Mouse (Mus musculus) lung, adult 2 months (tissue): ENCODE measurements around the gene Gm10553. TPM values are rescaled to one million over a fixed set of nuclear protein-coding genes. Genes with fewer than 3 reads are reported as not detected.
"Not testable (repeated sequence)": the region's sequence is repeated elsewhere in the genome, so short reads cannot be mapped to it uniquely, and the experiment has no call there.

Experiments
- DNase-seq: peaks from one replicate; pipeline ENCODE4 v3.0.0; 2022
- H3K4me1 ChIP-seq: fragments of 200-500 bp; 2 replicates; pipeline ENCODE4 v1.6.1; 2011; ENCODE audit warnings: low read length; ENCODE audit not compliant: control insufficient read depth, insufficient read depth
- H3K4me3 ChIP-seq: fragments of 200-500 bp; replicated peaks from 2 replicates; pipeline ENCODE3; 2011; ENCODE audit warnings: low read depth, mild to moderate bottlenecking, control low read depth, low read length; ENCODE audit errors: extremely low read depth
- WGBS: fragments of 180-500 bp; shearing (Covaris S2); methylation state at CpG from one replicate; pipeline ENCODE4 v1.1.7; 2018; 5-methylcytosine and 5-hydroxymethylcytosine counted together
- polyA plus RNA-seq: library from polyadenylated mRNA; depleted of rRNA; stranded (reverse); fragments of >200 nt; gene quantifications from 2 replicates; pipeline ENCODE4 v1.2.3, GENCODE M21; 2012; rRNA removed

Gm10553 gene
- polyA plus RNA-seq, 1 experiment: not detected

DNA sequence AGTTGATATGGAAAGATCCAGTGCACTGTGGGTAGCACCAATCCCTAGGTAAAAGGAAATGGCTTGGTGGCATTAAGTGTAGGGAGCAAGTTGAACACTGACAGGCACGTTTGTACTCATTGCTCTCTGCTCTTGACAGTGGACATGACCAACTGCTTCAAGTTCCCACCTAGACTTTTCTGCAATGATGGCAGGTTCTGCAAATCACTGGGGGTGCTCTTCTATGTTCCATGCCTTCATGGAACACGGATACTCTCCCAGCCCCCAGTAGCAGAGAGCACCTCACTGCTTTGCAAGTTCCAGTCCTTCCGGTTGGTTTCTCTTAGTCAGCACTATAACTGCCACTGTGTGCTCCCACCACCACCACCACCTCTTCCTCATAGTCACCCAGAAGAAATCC, 14.1 kb downstream of the Gm10553 start:
- DNase-seq, H3K4me3 ChIP-seq, H3K4me1 ChIP-seq: not testable (repeated sequence)
- WGBS: 76% methylated on average over 3 of the region's 3 CpGs

DNA sequence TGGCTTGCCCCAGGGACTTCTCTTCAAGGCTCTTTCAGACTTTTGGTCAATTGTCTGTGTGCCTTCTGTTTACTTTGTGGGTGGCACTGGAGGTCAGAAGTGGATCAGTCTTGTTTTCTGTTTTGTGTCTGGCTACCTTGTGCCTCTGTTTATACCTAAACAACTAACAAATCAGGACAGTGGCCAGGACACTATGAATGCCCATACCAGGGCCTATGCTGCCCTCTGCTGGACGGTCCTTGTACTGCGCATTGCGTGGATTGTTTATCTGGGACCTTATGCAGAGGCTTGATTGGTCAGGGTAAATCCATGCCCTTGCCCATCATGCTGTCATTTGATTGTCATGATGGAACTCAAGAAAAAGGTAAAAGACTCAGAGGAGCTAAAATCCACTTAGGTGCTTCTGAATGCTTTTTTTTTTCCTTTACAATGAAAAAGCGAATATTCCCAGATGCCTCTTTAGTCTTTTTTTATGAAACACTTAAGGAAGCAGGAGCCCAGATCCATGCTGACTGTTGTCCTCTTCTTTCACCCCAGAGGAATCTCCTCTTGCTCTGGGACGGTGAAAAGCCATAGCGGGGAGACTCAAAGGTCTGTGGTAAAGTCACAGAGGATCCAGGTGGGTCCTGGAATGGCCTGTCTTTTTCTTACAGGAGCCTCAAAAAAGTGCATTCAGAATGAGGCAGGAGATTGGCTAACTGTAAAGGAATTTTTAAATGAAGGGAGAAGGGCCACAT, 14.9 kb downstream of the Gm10553 start:
- WGBS: 51% methylated on average over 6 of the region's 6 CpGs
- H3K4me1 ChIP-seq, DNase-seq: not testable (repeated sequence)

DNA sequence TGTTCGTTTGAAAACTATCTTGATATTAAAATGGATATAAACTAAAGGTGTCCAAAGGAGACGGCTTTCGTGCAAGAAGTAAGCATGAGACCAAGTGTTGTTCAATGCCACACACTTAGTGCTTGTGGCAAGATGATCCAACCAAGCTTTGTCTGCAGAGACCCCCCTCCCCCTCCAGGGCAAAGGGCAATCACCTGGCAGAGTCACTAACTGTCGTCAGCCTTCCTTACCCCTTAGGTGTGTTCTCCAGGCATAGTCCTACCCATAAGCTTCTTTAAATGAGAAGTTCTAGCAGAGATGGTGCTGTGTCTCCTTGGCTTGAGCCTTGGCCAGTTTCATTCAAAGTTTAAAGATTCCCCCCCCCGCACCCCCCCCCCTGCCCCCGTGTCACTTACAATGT, 17.6 kb downstream of the Gm10553 start:
- not testable (repeated sequence) for H3K4me3 ChIP-seq, H3K4me1 ChIP-seq, DNase-seq
- WGBS: 60% methylated on average over 4 of the region's 6 CpGs

More for the DNA sequence above, 14.9 kb downstream of the Gm10553 start:
- not testable (repeated sequence) for H3K4me3 ChIP-seq

DNA sequence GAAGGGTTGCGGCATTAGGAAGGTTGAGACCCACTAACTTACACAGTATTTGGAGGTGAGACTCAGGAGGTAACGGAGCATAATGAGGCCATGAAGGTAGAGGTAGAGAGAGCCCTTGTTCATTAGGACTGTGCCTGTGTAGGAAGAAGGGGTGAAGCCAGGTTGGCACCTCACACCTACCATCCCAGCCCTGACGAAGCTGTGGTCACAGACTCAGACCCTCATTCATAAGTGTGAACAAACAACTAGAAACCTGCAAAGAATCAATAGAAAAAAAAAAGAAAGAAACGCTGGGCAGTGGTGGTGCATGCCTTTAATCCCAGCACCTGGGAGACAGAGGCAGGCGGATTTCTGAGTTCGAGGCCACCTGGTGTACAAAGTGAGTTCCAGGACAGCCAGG, 18.4 kb downstream of the Gm10553 start:
- 75% methylated on average over 6 of the region's 6 CpGs for WGBS

DNA sequence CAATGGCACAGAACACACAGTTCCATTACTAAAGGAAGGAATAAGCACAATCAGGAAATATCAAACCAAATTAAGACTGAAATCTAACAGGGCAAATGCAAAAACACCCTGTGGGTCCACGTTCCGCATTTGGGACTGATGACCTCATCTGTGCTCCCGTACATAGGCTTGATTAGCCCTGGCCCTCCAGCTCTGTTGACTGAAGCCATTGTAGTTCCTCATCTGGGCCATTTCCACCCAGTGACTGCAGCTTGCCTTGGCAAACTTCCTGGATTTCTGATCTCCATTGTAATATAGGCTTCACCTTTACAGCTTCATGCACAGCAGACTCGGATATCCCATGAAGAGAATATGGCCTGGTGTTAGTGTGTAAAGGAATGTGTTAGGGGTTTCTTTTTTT, 21.9 kb downstream of the Gm10553 start:
- not testable (repeated sequence) for DNase-seq, H3K4me3 ChIP-seq, H3K4me1 ChIP-seq
- 80% methylated on average over 4 of the region's 4 CpGs for WGBS

More for the DNA sequence above, 18.4 kb downstream of the Gm10553 start:
- H3K4me3 ChIP-seq, H3K4me1 ChIP-seq, DNase-seq: not testable (repeated sequence)

DNA sequence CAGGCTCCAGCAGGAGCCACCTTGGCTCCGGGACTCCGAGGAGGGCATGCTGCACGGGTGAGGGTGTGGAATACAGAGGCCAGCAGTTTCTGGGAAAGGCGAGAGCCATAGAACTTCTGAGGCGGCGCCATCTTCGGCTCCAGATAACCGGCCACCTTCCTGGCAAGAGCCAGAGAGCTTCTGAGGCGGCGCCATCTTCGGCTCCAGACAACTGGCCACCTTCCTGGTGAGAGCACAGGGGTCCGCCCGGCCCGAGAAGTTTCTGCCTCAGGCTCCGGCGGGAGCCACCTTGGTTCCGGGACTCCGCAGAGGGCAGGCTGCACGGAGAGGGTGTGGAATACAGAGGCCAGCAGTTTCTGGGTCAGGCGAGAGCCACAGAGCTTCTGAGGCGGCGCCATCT, 33.7 kb downstream of the Gm10553 start:
- not testable (repeated sequence) for H3K4me1 ChIP-seq, DNase-seq, H3K4me3 ChIP-seq
- 90% methylated on average over 22 of the region's 22 CpGs for WGBS

Other genes with a start within 250 kb of the Gm10553 start
- 0.06 and 0.15 TPM in 2 replicates for gene Slc16a14, start 165.0 kb upstream of the Gm10553 start, polyA plus RNA-seq
- gene A530032D15Rik, start 9.7 kb downstream of the Gm10553 start, polyA plus RNA-seq: 0.65 TPM in 1 of 2 replicates, not detected in the other
- 1.2 and 2.2 TPM in 2 replicates for gene C130026I21Rik, start 170.4 kb downstream of the Gm10553 start, polyA plus RNA-seq